Mouse (Mus musculus) spleen, postnatal 14 days (tissue): ENCODE measurements around the gene 6820408C15Rik.
A peak's percentile ranks its signal among the peaks of the same experiment; 100 is the strongest.
"Not testable (repeated sequence)": the region's sequence is repeated elsewhere in the genome, so short reads cannot be mapped to it uniquely, and the experiment has no call there.

Experiments
- DNase-seq, 2 experiments: peaks; one replicate each; pipeline ENCODE4 v3.0.0; 2021 to 2022; ENCODE audit warnings: low spot score in 2 of 2

6820408C15Rik gene

DNA sequence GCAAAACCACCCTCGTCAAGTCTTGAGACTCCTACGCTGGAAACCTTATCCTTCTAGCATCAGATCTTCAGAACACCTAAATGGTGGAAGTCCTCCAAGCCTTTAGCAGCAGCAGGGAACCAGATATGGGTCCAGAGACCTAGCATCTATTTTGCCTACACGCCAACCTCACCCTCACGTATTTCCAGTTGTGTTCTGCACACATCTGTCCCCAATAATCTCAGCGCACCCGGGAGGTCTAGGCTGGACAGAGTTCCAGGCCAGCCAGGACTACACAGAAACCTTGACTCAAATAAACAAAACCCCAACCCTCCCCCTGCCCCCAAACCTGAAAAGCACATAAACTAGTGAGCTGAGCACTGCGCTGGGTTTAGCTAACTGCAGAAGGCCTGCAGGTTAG lies 3.9 kb upstream of the 6820408C15Rik start:
- no peak for DNase-seq

DNA sequence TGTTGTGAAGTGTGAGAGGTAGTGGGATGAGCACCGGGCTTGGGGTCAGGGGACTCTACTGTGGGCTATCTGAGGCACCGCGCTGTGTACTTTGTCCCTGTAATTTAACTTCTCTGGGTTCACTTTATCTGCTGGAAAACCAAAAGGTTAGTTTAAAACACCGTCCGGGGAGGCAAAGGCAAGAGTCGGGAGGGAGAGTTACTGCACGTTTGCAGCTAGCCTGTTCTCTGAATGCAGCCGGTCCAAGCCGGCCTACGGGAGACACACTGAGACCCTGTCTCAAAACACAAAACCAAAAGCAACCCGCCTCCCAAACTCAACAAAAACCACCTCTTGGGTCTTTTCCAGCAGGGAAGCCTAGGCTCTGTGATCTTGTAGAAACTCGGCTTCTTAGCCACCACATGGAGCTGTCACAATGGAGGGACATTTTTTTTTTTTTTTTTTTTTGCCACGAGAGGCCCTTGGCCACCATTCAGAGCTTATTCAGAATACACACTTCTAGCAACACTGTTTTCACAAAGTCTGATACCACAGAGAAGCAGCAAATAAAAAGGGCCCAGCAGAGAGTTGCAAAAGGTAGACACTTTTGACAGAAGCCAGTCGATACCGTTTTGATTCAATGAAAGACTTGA lies 2.7 kb upstream of the 6820408C15Rik start:
- DNase-seq = no peak

DNA sequence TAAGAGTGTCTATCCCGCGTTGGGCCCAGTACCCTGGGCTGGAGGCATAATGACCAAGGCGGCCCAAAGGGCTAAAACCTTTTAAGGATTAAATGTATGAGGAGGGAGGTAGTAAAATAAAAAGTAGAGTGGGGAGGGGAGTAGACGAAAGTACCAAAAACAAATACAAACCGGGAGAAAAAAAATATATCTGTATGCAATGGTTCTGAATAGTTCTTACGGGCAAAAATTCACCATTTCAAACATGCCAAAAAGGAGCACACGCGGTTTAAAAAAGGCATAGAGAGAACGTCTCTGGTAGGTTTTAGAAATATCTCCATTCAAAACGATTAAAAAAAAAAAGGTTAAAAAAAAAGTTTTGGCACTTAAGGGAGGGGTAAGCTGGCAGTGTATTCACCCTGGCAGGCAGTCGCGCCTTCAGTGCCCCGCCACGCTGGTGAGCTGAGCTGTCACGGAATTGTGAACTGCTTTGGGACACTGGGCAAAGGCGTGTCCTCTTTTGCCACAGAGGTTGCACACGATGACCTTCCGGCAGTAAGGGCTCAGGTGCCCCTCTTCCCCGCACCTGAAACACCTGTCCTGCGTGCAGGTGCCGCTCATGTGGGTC lies 2.1 kb upstream of the 6820408C15Rik start:
- no peak for DNase-seq

DNA sequence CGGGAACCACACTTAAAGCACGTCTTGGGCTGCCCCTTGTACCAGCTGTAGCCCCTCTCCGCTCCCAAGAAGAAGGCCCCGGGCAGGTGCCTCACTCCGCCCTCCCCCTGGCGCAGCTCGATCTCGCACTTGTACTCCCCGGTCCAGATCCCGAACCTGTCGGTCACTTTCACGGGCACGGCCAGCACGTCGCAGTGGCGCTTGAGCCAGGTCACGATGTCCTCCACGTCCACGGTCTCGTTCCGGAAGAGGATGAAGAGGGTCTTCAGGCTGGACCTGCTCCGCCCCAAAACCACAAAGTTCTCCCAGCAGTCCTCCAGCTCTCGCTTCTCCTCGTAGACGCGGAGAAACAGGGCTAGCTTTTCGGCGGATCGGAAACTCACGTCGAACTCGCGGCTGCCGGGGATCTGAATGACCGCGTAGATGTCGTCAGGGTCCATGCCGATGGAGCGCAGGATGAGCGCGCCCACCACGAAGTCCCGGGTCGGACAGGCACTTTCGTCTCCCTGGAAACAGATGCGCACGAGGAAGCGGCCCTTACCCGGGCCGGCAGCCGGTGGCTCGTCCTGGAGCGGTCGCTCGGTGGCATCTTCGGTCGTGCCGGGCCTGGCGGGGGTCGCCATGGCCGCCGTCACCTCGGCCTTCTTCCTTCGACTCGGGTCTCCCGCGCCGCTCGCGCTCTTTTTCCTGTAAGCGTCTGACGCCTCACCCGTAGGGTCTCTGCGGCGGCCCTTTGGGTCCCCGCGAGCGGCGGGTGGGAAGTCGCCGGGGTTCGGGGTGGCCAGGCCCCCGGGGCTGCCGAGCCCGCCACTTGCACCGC lies 1.4 kb upstream of the 6820408C15Rik start:
- DNase-seq = peak; percentile 16 to 22

DNA sequence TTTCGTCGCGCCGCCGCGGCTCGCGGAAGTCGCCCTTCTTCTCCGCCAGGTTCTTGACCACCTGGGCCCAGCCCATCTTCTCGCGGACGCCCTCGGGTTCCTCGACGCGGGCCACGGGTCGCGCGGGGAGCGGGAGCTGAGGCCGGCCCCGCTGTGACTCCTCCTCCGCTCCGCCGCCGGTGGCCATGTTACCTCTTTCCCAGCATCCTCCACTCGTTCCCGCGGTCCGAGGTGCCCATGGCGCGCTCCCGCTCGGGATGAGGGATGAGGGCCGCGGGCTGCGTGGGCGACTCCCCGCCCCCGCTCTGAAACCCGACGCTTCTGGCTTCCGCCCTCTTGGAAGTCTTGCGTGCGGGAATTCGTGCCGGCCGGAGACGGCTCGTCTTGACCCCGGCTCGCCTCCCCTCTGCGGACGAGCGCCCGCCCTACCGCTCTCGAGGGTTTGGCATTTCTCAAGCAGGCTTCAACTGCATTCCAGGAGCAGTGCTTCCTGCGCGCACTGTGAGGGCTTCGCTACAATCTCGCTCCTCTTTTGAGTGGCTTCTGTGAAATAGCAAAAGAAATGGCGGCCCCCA lies 709 bp upstream of the 6820408C15Rik start, which contains the start of gene Zcchc3:
Gene Zcchc3, minus strand, starts transcription at position 437 of the 575 bp plus-strand sequence.
- DNase-seq = peak; percentile 51 to 66

DNA sequence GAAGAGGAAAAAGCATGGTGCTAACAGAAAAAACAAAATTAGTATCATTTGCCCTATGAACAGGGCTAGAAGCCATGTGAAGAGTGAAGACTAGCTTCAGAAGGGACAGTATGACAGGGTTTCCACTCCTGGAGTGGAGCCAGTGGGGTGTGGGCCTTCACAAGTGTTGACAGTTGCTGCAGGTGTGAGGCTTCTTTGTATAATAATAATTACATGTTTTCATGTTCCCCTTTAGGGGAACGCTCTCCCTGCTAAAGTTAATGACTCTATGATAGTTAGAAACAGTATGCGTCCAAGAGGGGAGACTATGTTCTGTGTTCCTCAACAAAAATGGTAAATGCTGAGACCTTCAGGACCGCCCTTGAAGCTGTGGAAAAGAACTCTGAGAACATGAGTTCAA lies 399 bp downstream of the 6820408C15Rik start:
- DNase-seq = no peak

DNA sequence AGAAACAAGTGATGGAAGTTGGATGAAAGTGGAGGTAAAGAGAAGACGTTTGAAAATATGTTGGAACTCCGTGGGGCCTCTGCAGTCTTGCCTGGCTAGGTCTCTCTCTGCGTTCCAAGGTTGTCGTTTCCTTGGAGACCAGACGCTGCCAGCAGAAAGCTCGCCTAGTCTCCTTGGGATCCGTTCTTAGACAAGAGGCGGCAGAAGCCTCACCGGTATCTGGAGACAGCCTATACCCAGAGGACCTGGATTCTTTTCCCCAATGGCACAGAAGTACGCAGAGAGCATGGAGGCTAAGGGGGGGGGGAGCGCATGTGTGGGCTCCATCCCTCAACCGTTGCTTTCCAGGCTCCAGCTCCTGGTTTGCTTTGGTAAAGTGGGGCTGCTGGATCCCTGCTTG lies 12.1 kb downstream of the 6820408C15Rik start:
- DNase-seq = no peak

DNA sequence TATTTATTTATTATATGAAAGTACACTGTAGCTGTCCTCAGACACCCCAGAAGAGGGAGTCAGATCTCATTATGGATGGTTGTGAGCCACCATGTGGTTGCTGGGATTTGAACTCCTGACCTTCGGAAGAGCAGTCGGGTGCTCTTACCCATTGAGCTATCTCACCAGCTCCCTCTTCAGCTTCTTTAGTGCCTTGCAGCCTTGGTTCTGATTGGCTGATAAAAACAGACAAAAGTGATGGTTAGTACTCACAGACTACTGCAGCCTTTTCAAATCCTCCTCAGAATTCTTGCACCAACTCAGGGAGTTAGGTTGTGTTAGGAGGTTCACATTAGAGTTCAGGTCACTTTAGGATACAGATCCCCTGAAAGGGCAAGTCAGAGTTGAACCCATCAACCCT lies 13.1 kb downstream of the 6820408C15Rik start:
- not testable (repeated sequence) for DNase-seq

DNA sequence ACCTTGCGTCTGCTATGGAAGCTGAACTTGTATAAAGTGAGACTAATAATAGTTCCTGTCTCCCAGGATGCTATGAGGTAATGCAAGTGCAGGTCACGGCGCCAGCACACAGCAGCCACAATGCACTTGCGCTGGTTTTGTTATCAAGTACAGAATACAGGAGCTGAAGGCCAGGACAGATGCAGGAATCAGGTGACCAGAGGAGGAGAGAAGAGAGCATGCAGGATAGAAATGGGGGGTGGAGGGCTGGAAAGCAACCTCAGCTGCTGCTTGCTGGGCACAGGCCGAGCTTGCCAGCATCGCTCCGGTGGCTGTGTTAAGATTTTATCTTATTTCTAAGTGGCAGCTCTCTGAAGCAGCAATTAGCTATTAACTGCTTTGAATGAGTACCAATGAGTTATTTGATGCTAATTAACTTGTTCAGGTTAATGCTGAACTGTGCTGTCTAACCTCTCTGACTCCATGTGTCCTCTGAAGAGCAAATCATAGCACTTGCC lies 21.1 kb downstream of the 6820408C15Rik start:
- DNase-seq = no peak

DNA sequence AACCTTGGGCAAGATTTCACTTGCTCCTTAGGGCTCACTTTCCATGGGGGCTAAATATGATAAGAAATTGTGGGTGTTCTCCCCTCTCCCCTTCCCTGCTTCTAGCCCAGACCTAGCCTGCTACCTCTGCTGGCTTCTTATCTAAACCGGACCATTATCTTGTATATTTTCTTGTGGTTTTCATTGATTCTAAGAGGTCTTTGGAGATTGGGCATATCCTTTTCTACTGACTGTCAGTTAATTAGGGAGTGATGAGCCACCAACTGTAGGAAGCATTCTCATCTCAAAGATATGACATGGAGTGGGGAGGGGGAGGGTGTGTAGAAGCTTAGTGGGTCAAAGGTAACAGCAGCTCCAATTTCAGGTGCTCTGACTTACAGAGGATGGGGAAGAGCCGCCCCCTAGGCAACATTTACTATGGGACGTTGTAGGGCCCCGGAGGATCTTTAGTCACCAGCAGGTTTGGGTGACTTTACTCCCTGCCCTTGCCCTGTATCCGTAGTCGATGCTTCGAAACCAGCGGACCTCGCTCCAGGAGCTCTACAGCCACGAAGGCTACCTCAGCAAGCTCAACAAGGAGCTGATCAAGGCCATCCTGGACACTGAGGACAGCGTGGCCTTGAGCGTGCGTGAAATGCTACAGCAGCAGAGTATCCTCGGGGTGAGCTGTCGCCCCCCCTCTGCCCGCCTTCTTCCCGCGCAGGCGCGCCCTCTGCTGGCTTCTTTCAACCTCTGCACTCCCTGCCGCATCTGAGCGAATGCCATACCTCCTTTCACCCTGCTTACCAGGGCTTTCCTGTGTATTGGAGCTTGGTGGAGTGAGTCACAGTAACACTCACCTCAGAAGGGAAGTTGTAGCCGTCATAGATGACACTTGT lies 21.8 kb downstream of the 6820408C15Rik start:
- DNase-seq = peak; percentile 57 to 74

DNA sequence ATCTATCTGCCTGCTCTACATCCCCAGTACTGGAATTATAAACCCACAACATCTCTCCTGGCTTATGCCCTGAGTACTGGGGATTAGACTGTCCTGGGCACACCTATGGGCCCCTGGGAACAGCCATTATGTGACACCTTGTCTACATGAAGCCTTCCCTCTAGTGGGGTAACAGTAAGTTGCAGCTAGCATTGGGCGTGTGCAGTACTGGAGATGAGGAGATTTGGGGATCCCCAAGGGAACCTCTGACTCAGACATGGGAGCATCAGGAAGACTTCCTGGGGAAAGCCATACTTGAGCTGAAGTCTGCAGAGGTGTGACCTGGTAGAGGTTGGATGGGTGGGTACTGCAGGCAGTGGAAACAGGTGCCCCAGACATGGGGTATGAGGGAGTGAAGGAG lies 23.6 kb downstream of the 6820408C15Rik start:
- DNase-seq = no peak

DNA sequence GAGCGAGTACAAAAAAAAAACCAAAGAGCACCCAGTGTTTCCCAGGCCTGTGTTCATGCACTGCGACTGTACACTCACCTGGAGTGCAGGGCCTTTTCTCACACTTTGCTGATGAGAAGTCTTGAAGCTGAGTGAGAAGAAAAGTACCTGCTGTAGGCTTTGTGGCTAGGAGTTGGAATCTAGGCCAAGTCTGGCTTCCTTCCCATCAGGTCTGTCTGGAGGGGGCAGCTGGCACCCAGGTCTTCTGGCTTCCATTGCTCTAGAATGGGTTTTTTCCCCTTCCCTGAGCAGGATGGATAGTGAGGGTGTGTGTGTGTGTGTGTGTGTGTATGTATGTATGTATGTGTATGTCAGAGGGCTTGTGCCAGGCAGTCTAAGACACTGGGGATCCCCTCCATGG lies 24.4 kb downstream of the 6820408C15Rik start:
- no peak for DNase-seq

DNA sequence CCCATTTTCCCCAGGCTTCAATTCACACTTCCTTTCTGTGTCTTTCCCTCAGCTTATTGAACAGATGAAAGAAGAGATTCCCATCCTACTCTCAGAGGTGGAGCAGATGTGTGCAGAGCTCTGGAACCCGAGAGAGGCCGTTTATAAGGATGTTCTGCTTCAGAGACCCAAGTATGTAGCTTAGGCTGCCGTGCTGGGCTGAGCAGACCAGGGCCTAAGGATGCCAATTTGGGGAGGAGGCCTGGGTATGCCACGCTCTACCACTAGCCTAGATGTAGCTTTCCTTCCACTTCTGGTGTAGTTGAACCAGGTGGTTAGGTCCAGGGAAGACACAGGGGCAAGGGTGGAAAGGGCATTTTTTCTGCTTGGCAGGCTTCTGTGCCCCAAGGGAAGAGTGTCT lies 26.9 kb downstream of the 6820408C15Rik start:
- no peak for DNase-seq

DNA sequence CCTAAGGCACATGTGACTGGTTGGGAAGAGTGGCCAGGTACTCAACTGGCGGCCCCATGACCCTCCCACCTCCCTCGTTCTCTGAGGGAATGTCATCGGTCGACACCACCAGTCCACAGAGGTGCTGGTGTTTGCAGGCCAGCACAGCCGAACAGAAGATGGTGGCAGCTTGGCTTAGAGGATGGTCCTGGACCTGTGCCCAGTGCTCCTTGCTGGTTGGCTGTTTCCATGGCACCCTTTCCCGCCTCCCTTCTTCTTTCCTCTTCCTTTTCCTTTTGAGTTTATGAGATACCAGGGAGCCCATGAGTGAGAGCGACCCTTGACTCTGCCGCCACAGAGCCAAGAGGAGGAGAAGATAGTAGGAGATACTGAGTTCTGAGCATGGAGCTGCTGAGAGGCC lies 27.9 kb downstream of the 6820408C15Rik start:
- no peak for DNase-seq

DNA sequence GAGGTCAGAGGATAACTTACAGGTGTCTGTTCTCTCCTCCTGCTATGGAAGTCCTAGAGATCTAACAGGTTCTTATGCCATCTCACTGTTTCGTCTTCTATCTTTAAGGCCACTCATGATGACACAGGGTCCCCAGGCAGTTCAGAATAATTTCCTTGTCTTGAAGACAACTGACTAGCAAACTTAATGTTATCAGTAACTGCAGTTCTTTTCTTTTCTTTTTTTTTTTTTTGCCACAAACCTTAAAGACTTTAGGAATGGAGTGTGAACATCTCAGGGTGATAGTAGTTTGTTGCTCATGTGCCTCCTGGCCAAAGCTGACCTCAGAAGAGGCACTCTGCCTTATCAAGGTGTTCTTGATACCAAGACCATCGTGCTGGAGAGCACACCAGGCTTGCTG lies 31.3 kb downstream of the 6820408C15Rik start:
- DNase-seq = no peak

DNA sequence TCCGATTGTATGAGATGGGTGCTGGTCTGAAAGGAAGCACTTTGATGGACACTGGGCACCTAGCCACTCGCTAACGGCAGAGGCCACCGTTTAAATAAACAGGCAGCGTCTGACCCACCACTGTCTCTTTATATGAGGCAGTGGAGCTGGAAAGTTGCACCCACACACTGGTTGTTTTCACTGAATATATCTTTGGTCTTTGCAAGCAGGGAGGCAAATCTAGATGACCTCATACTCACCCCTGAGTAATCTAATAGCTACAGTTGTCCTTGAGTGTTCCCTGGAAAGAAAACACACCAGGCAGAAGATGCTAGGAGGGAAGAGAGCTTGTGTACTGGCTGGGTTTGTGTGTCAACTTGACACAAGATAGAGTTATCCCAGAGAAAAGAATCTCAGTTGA lies 32.1 kb downstream of the 6820408C15Rik start:
- no peak for DNase-seq

DNA sequence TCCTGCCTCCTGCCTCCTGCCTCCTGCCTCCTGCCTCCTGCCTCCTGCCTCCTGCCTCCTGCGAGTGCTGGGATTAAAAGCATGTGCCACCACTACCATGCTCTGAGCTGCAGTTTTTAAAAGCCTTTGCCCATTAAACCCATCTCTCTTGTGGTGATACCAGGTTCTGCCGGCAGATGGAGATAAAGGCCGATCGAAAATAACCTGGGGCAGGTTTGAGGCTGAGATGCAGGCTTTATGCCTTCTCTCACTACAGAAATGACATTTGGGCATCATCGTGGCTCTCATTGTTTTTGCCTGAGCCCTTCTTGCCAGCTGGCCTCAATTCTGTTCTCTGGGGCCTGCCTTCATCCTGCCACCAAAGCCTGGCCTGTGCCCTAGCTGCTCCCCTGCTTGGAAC lies 34.9 kb downstream of the 6820408C15Rik start:
- DNase-seq = peak in 1 of 2 experiments; percentile 27

DNA sequence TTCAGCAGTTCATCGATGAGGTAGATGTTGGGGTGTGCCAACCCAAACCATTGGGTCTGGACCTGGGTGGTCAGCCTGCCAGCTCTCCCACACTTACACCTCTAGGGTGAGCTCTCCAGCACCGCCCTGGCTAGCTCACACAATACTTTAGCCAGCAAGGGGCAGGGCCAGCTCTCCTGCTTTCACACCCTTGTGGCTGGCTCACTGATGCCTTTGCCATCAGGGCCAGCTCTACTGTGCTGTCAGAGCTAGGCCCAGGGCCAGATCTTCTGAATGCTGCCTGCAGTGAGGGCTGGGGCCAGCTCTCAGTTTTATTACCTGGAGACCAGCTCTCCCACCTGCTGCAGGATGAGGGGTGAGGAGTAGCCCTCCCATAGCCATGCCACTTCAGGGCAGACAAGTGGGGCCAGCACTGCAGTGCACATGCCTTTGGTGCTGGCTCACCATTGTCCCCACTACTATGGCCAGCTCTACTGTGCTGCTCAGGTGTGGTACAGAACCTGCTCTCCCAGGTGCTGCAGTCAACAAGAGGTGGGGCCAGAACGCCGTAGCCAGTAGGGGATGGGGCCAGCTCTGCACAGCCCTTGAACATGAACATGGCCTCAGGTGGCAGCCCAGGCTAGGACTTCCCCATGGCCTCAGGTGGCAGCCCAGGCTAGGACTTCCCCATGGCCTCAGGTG lies 36.9 kb downstream of the 6820408C15Rik start:
- DNase-seq = no peak

DNA sequence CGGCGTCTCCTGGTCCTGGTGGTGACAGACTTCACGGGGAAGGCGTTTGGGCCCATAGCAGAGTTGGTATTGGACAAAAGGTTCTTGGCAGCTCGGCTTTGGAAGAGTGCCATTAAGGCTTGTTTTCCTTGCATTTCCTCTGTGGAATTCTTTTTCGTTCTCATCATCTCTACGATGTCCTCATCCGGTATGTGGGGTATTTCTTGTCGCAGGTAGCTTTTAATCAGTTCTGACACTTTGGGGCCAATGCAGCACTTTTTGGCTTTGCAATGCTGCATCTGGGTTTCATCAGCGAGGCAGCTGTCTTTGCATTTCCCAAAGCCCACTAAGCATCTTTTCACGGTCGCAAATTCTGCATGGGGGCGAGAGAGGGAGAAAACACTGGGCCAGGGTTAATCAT lies 43.9 kb downstream of the 6820408C15Rik start:
- DNase-seq = no peak

DNA sequence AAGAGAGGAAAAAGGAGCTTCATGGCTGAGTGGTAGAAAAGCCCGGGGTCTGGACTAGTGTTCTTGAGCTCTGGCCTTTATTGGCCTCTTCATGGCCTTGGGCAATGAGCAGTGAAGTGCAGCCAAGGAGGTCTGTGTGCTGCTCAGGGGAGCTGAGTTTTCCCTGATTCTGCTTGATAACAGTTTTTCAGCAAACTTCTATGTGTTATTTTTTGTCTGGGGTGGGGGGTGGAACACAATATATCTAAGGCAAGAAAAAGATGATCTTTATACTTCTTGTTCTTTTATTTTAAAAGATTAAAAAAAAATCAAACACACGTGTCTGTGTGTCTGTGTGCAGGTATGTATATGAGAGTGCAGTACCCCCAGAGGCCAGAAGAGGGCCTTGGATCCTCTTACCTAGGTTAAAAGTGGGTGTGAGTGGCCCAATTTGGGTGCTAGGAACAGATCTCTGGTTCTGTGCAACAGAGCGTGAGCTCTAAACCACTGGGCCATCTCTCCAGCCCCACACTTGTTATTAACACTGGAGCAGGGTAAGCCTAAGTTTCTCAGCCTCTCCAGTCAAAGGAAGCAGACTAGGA lies 49.3 kb downstream of the 6820408C15Rik start, which contains the start of gene Defb23:
Gene Defb23, minus strand, starts transcription at position 51 of the 581 bp plus-strand sequence.
- DNase-seq = no peak
